8 mouse cellular contexts compared by ENCODE assay signal in genomic region chr11:73084303-73084702, GRCm38 (mm10). TPM values are rescaled to one million over a fixed set of nuclear protein-coding genes. Genes with fewer than 3 reads are reported as not detected.
DNase-seq lines count a peak whose midpoint lies in the region; ATAC-seq and TF ChIP-seq lines count a peak whose summit lies in the region.

No protein-coding gene starts in this region.

- no peak for ATAC-seq in liver, embryonic 12.5 days
- ATAC-seq in forebrain, embryonic 16.5 days, result no peak

- H3K9me3 ChIP-seq in liver, embryonic 12.5 days (replicated peaks), result no peaks in the 10 kb centered on the region
- no peaks in the 10 kb centered on the region for H3K9me3 ChIP-seq in forebrain, embryonic 16.5 days (ENCODE audit: control insufficient read depth, low read length)

- TF ChIP-seq POLR2A in small intestine, adult 2 months (IDR thresholded peaks at IDR 0.05; ENCODE audit: low read depth, low read length), result no peak

- TF ChIP-seq CTCF in small intestine, adult 2 months (IDR thresholded peaks at IDR 0.05; ENCODE audit: extremely low read depth, insufficient read length, insufficient replicate concordance, low read depth, low read length), result no peak

- WGBS in liver, embryonic 12.5 days (ENCODE audit: insufficient replicate concordance), result 33% methylated on average over 6 of the region's 6 CpGs
- WGBS in forebrain, embryonic 16.5 days, result 77% methylated on average over 6 of the region's 6 CpGs
- WGBS in small intestine, adult 2 months, result 54% methylated on average over 6 of the region's 6 CpGs

- peaks cover 49% of the 10 kb centered on the region for H3K36me3 ChIP-seq in liver, embryonic 12.5 days
- H3K36me3 ChIP-seq in forebrain, embryonic 16.5 days (ENCODE audit: control insufficient read depth, insufficient read depth), result peaks cover 11% of the 10 kb centered on the region
- H3K36me3 ChIP-seq in small intestine, adult 2 months (ENCODE audit: control insufficient read depth, insufficient read depth, low read length), result peaks cover 14% of the 10 kb centered on the region

- 0 out of 2 replicates have a peak overlapping the region, but pooled peaks have one; percentile 39 for H3K27ac ChIP-seq in liver, embryonic 12.5 days
- H3K27ac ChIP-seq in forebrain, embryonic 16.5 days (ENCODE audit: low read length), result peak overlapping the region; percentile 42
- peak overlapping the region; percentile 32; the same call in 1 of the 2 replicates for H3K27ac ChIP-seq in small intestine, adult 2 months (ENCODE audit: insufficient read depth, low read depth, low read length)

- H3K4me3 ChIP-seq in liver, embryonic 12.5 days, result no peak overlapping the region
- H3K4me3 ChIP-seq in forebrain, embryonic 16.5 days (replicated peaks; ENCODE audit: low read length), result no peak overlapping the region
- H3K4me3 ChIP-seq in small intestine, adult 2 months (ENCODE audit: low read depth, low read length), result no peak overlapping the region

- H3K4me2 ChIP-seq in liver, embryonic 12.5 days, result no peak overlapping the region
- H3K4me2 ChIP-seq in forebrain, embryonic 16.5 days (ENCODE audit: low read length), result no peak overlapping the region

- no peak overlapping the region for H3K9ac ChIP-seq in liver, embryonic 12.5 days
- H3K9ac ChIP-seq in forebrain, embryonic 16.5 days (replicated peaks; ENCODE audit: low read depth, low read length), result no peak overlapping the region

- H3K4me1 ChIP-seq in liver, embryonic 12.5 days, result peaks cover 10% of the 10 kb centered on the region; the same call in 1 of the 2 replicates
- H3K4me1 ChIP-seq in forebrain, embryonic 16.5 days (replicated peaks; ENCODE audit: control insufficient read depth, insufficient read depth, low read length), result peaks cover 5% of the 10 kb centered on the region; the same call in 1 of the 2 replicates
- peaks cover 9% of the 10 kb centered on the region for H3K4me1 ChIP-seq in small intestine, adult 2 months (ENCODE audit: control insufficient read depth, insufficient read depth, insufficient read length, low read length)

- DNase-seq in liver (no peak), NIH3T3 (ENCODE audit: low read depth) (peak; percentile 30)
- no peak for DNase-seq in gastrocnemius, adult 8-10 months (ENCODE audit: low spot score in 2 of 2)
- no peak for DNase-seq in frontal cortex, postnatal 14 days (ENCODE audit: low spot score in 2 of 2)
- no peak for DNase-seq in cerebellum, adult 9-10 months

- no peaks in the 10 kb centered on the region for H3K27me3 ChIP-seq in liver, embryonic 12.5 days (replicated peaks)
- H3K27me3 ChIP-seq in forebrain, embryonic 16.5 days (replicated peaks; ENCODE audit: control insufficient read depth, insufficient read depth, low read length), result no peaks in the 10 kb centered on the region
- H3K27me3 ChIP-seq in small intestine, adult 2 months (ENCODE audit: control insufficient read depth, insufficient read depth, low read length), result no peaks in the 10 kb centered on the region

RNA-seq across cellular contexts. Expression of gene Itgae, which starts 6.1 kb away (rescaled TPM):
- polyA plus RNA-seq in liver, embryonic 12.5 days (2016; fragmentation: Nextera tagmentation; extraction: Ambion mirVana), result 0.14 and 0.19 TPM in 2 replicates
- 0.14 and 0.22 TPM in 2 replicates for polyA plus RNA-seq in forebrain, embryonic 16.5 days (2015; fragmentation: Nextera tagmentation; extraction: Ambion mirVana)
- 9.1 and 9.7 TPM in 2 replicates for polyA plus RNA-seq in small intestine, adult 2 months (2012; rRNA removed)
- under 1 TPM in 3 of 4 experiments, not detected in 1; 0.08 to 0.10 (median 0.09) TPM for total RNA-seq in gastrocnemius, adult 8-10 months (2022)

RNA-seq across cellular contexts. Expression of gene Ncbp3, which starts 36.7 kb away (rescaled TPM):
- 7.5 and 7.9 TPM in 2 replicates for polyA plus RNA-seq in liver, embryonic 12.5 days (2016; fragmentation: Nextera tagmentation; extraction: Ambion mirVana)
- 9.6 and 11.1 TPM in 2 replicates for polyA plus RNA-seq in forebrain, embryonic 16.5 days (2015; fragmentation: Nextera tagmentation; extraction: Ambion mirVana)
- 0.53 and 1.3 TPM in 2 replicates for polyA plus RNA-seq in small intestine, adult 2 months (2012; rRNA removed)
- total RNA-seq in gastrocnemius, adult 8-10 months (2022), result 1 to 10 TPM; 2.3 to 3.3 (median 2.9) TPM

RNA-seq across cellular contexts. Expression of gene Haspin, which starts 53.8 kb away (rescaled TPM):
- 18.4 and 18.5 TPM in 2 replicates for polyA plus RNA-seq in liver, embryonic 12.5 days (2016; fragmentation: Nextera tagmentation; extraction: Ambion mirVana)
- 5.8 and 6.3 TPM in 2 replicates for polyA plus RNA-seq in forebrain, embryonic 16.5 days (2015; fragmentation: Nextera tagmentation; extraction: Ambion mirVana)
- 0.84 and 2.5 TPM in 2 replicates for polyA plus RNA-seq in small intestine, adult 2 months (2012; rRNA removed)
- total RNA-seq in gastrocnemius, adult 8-10 months (2022), result not detected
